Mouse (Mus musculus) gastrocnemius, adult 8-10 months (tissue): Measurements from ENCODE around the gene Lipe. TPM values are rescaled to one million over a fixed set of nuclear protein-coding genes. Genes with fewer than 3 reads are reported as not detected.
"Not testable (repeated sequence)": the region's sequence is repeated elsewhere in the genome, so short reads cannot be mapped to it uniquely, and the experiment has no call there.

Experiments used
- DNase-seq, 2 experiments: peaks; one replicate each; pipeline ENCODE4 v3.0.0; 2022; ENCODE audit warnings: low spot score in 2 of 2
- total RNA-seq, 4 experiments: library from RNA; stranded (reverse); gene quantifications; 2 replicates each; pipeline ENCODE4 v1.2.4; 2022

Lipe gene
- total RNA-seq, result 10 to 100 TPM; 10.6 to 28.0 (median 19.9) TPM

- no peak for DNase-seq
Measured at GRCm38 (mm10) chr7:25398610-25399009, at the start of gene Lipe. Lipe (minus strand) TSS chr7:25398710.

GRCm38 (mm10) chr7:25440816-25441153 is 42.3 kb upstream of the Lipe start:
- no peak for DNase-seq

GRCm38 (mm10) chr7:25439978-25440815 is 41.7 kb upstream of the Lipe start:
- DNase-seq, result no peak

GRCm38 (mm10) chr7:25439124-25439822 is 40.8 kb upstream of the Lipe start:
- no peak for DNase-seq

GRCm38 (mm10) chr7:25436704-25437103 is 38.2 kb upstream of the Lipe start:
- no peak for DNase-seq

- DNase-seq, result no peak
Measured at GRCm38 (mm10) chr7:25436226-25436625, 37.7 kb upstream of the Lipe start.

GRCm38 (mm10) chr7:25435546-25435851 is 37.0 kb upstream of the Lipe start:
- no peak for DNase-seq

- DNase-seq, result no peak
Measured at GRCm38 (mm10) chr7:25434654-25435545, 36.4 kb upstream of the Lipe start.

GRCm38 (mm10) chr7:25433781-25434560 is 35.5 kb upstream of the Lipe start:
- DNase-seq, result no peak

- no peak for DNase-seq
Measured at GRCm38 (mm10) chr7:25433007-25433541, 34.6 kb upstream of the Lipe start.

- DNase-seq, result no peak
Measured at GRCm38 (mm10) chr7:25432381-25432780, 33.9 kb upstream of the Lipe start.

GRCm38 (mm10) chr7:25429886-25430784 is 31.6 kb upstream of the Lipe start:
- no peak for DNase-seq

GRCm38 (mm10) chr7:25428321-25428720 is 29.8 kb upstream of the Lipe start:
- no peak for DNase-seq

- no peak for DNase-seq
Measured at GRCm38 (mm10) chr7:25427144-25427543, 28.6 kb upstream of the Lipe start.

- DNase-seq, result not testable (repeated sequence)
Measured at GRCm38 (mm10) chr7:25426380-25426779, 27.9 kb upstream of the Lipe start.

GRCm38 (mm10) chr7:25424429-25424828 is 25.9 kb upstream of the Lipe start:
- peak; percentile 50 to 58 for DNase-seq

- DNase-seq, result no peak
Measured at GRCm38 (mm10) chr7:25422286-25422841, 23.9 kb upstream of the Lipe start.

- no peak for DNase-seq
Measured at GRCm38 (mm10) chr7:25419943-25420342, 21.4 kb upstream of the Lipe start.

- no peak for DNase-seq
Measured at GRCm38 (mm10) chr7:25419536-25419935, 21.0 kb upstream of the Lipe start.

- no peak for DNase-seq
Measured at GRCm38 (mm10) chr7:25417597-25417996, 19.1 kb upstream of the Lipe start.
